Mouse (Mus musculus): ENCODE measurements around the gene Eln.

GRCm38 (mm10) chr5:134683813-134684212 lies 63.3 kb downstream of the Eln start:
- TF ChIP-seq EP300 (optimal IDR thresholded peaks at IDR 0.05) = no peak
- TF ChIP-seq CTCF (IDR thresholded peaks at IDR 0.05; ENCODE audit: low read depth) = no peak
